In the genomic region with DNA sequence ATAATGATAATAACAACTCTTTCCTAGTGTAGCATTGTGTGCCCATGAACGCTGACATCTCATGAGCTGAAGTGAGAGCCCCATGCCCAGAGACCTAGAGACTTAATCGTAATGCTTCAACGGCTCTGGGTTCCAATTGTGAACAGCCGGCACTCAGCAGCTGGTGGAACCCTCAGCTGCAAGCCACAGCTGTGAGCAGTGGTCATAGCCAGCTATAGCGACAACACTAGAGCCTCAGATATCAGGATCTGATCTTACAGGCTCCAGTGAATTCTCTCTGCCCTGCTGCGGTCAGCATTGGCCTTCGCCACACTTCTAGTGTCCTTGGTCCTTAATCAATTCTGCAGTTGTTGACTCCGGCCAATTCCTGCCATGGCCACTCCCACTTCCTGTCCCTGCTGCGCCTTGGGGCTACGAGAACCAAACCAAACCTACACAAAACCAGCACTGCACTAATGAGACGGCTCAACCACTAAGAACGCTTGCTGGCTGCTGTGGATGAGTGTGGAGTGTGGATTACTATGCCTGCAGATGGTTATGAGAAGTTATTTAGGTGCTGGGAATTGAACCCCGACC, we compare ENCODE assay signal across 9 mouse cellular contexts. TPM values are rescaled to one million over a fixed set of nuclear protein-coding genes. Genes with fewer than 3 reads are reported as not detected.
A peak's percentile ranks its signal among the peaks of the same experiment; 100 is the strongest.
DNase-seq lines count a peak whose midpoint lies in the region; ATAC-seq lines count a peak whose summit lies in the region.
"Had no signal": no experiment of that assay in that cellular context is flagged by ENCODE, and none has a peak within 500 bp of the region (broad histone marks: within the 10 kb centered on the region; RNA-seq: fewer than 3 reads in every experiment).

No protein-coding gene starts in this region.

- H3K4me1 ChIP-seq in heart, embryonic 12.5 days (replicated peaks) = peaks cover 3% of the 10 kb centered on the region; the same call in 1 of the 2 replicates
- H3K4me1 ChIP-seq: neural tube, embryonic 12.5 days had no signal

- no peak overlapping the region for H3K4me3 ChIP-seq in heart, embryonic 12.5 days
- H3K4me3 ChIP-seq: neural tube, embryonic 12.5 days had no signal

- no peaks in the 10 kb centered on the region for H3K9me3 ChIP-seq in heart, embryonic 12.5 days (replicated peaks)
- H3K9me3 ChIP-seq: neural tube, embryonic 12.5 days had no signal

- no peak overlapping the region for H3K27ac ChIP-seq in heart, embryonic 12.5 days (ENCODE audit: poor library complexity, severe bottlenecking)
- H3K27ac ChIP-seq: neural tube, embryonic 12.5 days had no signal

- no peak for ATAC-seq in heart, embryonic 12.5 days (ENCODE audit: insufficient number of reproducible peaks, low FRiP score)

- WGBS in heart, embryonic 12.5 days = 67% methylated on average over 13 of the region's 13 CpGs

- H3K36me3 ChIP-seq in heart, embryonic 12.5 days = no peaks in the 10 kb centered on the region
- no peaks in the 10 kb centered on the region for H3K36me3 ChIP-seq in splenic B cell, adult 2 months (ENCODE audit: control insufficient read depth, insufficient read depth, low read length, poor library complexity, severe bottlenecking)
- H3K36me3 ChIP-seq: neural tube, embryonic 12.5 days had no signal

- H3K27me3 ChIP-seq in heart, embryonic 12.5 days (replicated peaks) = 0 out of 2 replicates have a peak, but pooled peaks cover 12% of the 10 kb centered on the region
- H3K27me3 ChIP-seq in splenic B cell, adult 2 months (ENCODE audit: control insufficient read depth, insufficient read depth, low read length, poor library complexity, severe bottlenecking) = no peaks in the 10 kb centered on the region
- H3K27me3 ChIP-seq: neural tube, embryonic 12.5 days had no signal

- no peak overlapping the region for H3K9ac ChIP-seq in heart, embryonic 12.5 days
- H3K9ac ChIP-seq: neural tube, embryonic 12.5 days had no signal

- 0 out of 2 replicates have a peak overlapping the region, but pooled peaks have one; percentile 8 for H3K4me2 ChIP-seq in heart, embryonic 12.5 days
- H3K4me2 ChIP-seq: neural tube, embryonic 12.5 days had no signal

- DNase-seq in ovary, postnatal 36 days (ENCODE audit: low spot score) = peak; percentile 55
- DNase-seq in ovary, postnatal 10 days (ENCODE audit: low spot score) = no peak
- DNase-seq in liver = peak; percentile 49
- peak; percentile 27 for DNase-seq in splenic B cell, adult 2 months (ENCODE audit: low read depth, low spot score)
- DNase-seq in urinary bladder, postnatal 4 days (ENCODE audit: low spot score in 2 of 2) = no peak
- no peak for DNase-seq in thymus, postnatal 25 days
- no peak for DNase-seq in right cerebral cortex, postnatal 4 days

RNA-seq across cellular contexts. Expression of a gene that starts 11.5 kb away (rescaled TPM):
- polyA plus RNA-seq in heart, embryonic 12.5 days (2016; fragmentation: Nextera tagmentation; extraction: Ambion mirVana) = 144 and 145 TPM in 2 replicates

RNA-seq across cellular contexts. Expression of a gene that starts 25.2 kb away (rescaled TPM):
- 767 and 777 TPM in 2 replicates for polyA plus RNA-seq in heart, embryonic 12.5 days (2016; fragmentation: Nextera tagmentation; extraction: Ambion mirVana)

RNA-seq across cellular contexts. Expression of a gene that starts 37.6 kb away (rescaled TPM):
- 29.1 and 32.7 TPM in 2 replicates for polyA plus RNA-seq in heart, embryonic 12.5 days (2016; fragmentation: Nextera tagmentation; extraction: Ambion mirVana)

RNA-seq across cellular contexts. Expression of a gene that starts 37.6 kb away (rescaled TPM):
- polyA plus RNA-seq in heart, embryonic 12.5 days (2016; fragmentation: Nextera tagmentation; extraction: Ambion mirVana) = 25.4 and 27.8 TPM in 2 replicates

RNA-seq across cellular contexts. Expression of a gene that starts 40.6 kb away (rescaled TPM):
- 1.9 and 4.8 TPM in 2 replicates for polyA plus RNA-seq in heart, embryonic 12.5 days (2016; fragmentation: Nextera tagmentation; extraction: Ambion mirVana)

Comparison
In these comparisons a context has a peak if more than half of its experiments do, and no peak if none do; other contexts are left out.
1. DNase-seq: peak in ovary, postnatal 36 days (single experiment), liver (single experiment) and splenic B cell, adult 2 months (single experiment); none in ovary, postnatal 10 days (single experiment), urinary bladder, postnatal 4 days (0 of 2), thymus, postnatal 25 days (single experiment) and right cerebral cortex, postnatal 4 days (single experiment).